Mouse (Mus musculus) midbrain, postnatal 0 days (tissue): ENCODE data around the gene Astn1. TPM values are rescaled to one million over a fixed set of nuclear protein-coding genes. Genes with fewer than 3 reads are reported as not detected.

Experiments used
- ATAC-seq: fragments of 200-750 bp; cut with Nextera tagmentation; 2 replicates; pipeline ENCODE4 v1.8.0; 2017; ENCODE audit warnings: moderate number of reproducible peaks, mild to moderate bottlenecking, moderate TSS enrichment, moderate library complexity; ENCODE audit not compliant: low FRiP score
- DNase-seq: peaks from one replicate; pipeline ENCODE4 v3.0.0-alpha.2; 2015; ENCODE audit warnings: low spot score
- H3K27ac ChIP-seq: fragments of 300-500 bp; sonication (generic); 2 replicates; pipeline ENCODE4 v1.5.1; 2014; ENCODE audit warnings: low read depth, mild to moderate bottlenecking, low read length, mixed read lengths
- H3K27me3 ChIP-seq: fragments of 300-500 bp; sonication (generic); 2 replicates; pipeline ENCODE4 v1.6.1; 2014; ENCODE audit warnings: low read length, control low read depth, mixed read lengths; ENCODE audit not compliant: insufficient read depth
- H3K36me3 ChIP-seq: fragments of 300-500 bp; sonication (generic); 2 replicates; pipeline ENCODE4 v1.6.1; 2014; ENCODE audit warnings: low read length, control low read depth, mixed read lengths; ENCODE audit not compliant: insufficient read depth
- H3K4me1 ChIP-seq: fragments of 300-500 bp; sonication (generic); 2 replicates; pipeline ENCODE4 v1.6.1; 2014; ENCODE audit warnings: mild to moderate bottlenecking, control low read depth, antibody characterized with exemption, low read length, mixed read lengths; ENCODE audit not compliant: insufficient read depth
- H3K4me2 ChIP-seq: fragments of 300-500 bp; sonication (generic); 2 replicates; pipeline ENCODE4 v1.6.1; 2014; ENCODE audit warnings: low read depth, mild to moderate bottlenecking, low read length, mixed read lengths; ENCODE audit not compliant: poor library complexity, severe bottlenecking
- H3K4me3 ChIP-seq: fragments of 300-500 bp; sonication (generic); 2 replicates; pipeline ENCODE4 v1.5.1; 2014; ENCODE audit warnings: low read depth, mild to moderate bottlenecking, low read length, moderate library complexity
- H3K9ac ChIP-seq: fragments of 300-500 bp; sonication (generic); replicated peaks from 2 replicates; pipeline ENCODE4 v1.6.1; 2014; ENCODE audit warnings: mild to moderate bottlenecking, low read length, moderate library complexity, mixed read lengths; ENCODE audit not compliant: poor library complexity, severe bottlenecking
- H3K9me3 ChIP-seq: fragments of 300-500 bp; sonication (generic); 2 replicates; pipeline ENCODE4 v1.6.1; 2016; ENCODE audit warnings: low read length, control low read depth
- CTCF ChIP-seq: IDR thresholded peaks from 2 replicates; pipeline ENCODE4 v1.5.1; 2016; ENCODE audit warnings: antibody characterized with exemption, mild to moderate bottlenecking
- WGBS: fragments of 180-500 bp; shearing (Covaris S2); extraction: QIAGEN DNeasy Blood & Tissue Kit; methylation state at CpG from one replicate; pipeline ENCODE4 v1.1.7; 2014; 5-methylcytosine and 5-hydroxymethylcytosine counted together
- microRNA counts: library from miRNA; unstranded; fragments of <30 nt; microRNA quantifications from one replicate; lab custom pipeline; 2015
- microRNA-seq: library from miRNA; unstranded; fragments of <30 nt; microRNA quantifications from one replicate; pipeline ENCODE4, GENCODE M21; 2016; ENCODE audit warnings: borderline number of aligned reads
- polyA plus RNA-seq: library from polyadenylated mRNA; unstranded; fragments of >200 nt; fragmentation: Nextera tagmentation; extraction: Ambion mirVana; gene quantifications from 2 replicates; pipeline ENCODE4 v1.2.1, GENCODE M21; 2015
- total RNA-seq: library from RNA; depleted of rRNA; stranded (reverse); fragments of >200 nt; gene quantifications from 2 replicates; pipeline ENCODE4 v1.2.3, GENCODE M21; 2014; rRNA removed

Gene Astn1
- total and polyA plus RNA-seq, 2 experiments from 2014 or later, result 36.7 to 157 TPM

DNA sequence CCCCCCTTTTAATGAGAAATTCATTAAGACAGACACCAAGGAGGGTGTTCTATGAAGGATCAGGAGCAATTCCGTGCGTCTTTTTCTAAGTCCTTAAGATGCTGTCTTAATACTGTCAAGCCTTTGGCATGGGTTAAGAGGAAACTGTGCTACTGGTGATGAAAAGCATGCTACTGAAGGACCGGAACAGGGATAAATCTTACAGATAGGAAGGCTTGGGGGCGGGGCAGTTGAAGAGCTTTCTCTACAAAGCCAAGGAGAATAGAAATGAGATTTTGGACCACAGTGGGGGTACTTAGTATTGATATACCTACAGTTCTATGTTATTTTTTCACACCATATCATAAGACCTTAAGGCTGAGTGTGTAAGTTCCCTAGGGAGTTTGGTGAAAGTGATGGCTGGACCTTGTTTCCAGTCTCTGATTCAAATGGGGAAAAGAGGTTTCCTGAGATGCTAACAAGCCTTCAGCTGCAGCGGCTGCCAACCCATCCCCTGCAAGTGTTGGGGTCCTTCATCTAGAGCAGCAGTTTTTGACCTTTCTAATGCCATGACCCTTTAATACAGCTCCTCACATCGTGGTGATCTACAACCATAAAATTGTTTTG, 378.2 kb downstream of the Astn1 start:
- 69% methylated on average over 6 of the region's 6 CpGs for WGBS
- DNase-seq, result no peak

DNA sequence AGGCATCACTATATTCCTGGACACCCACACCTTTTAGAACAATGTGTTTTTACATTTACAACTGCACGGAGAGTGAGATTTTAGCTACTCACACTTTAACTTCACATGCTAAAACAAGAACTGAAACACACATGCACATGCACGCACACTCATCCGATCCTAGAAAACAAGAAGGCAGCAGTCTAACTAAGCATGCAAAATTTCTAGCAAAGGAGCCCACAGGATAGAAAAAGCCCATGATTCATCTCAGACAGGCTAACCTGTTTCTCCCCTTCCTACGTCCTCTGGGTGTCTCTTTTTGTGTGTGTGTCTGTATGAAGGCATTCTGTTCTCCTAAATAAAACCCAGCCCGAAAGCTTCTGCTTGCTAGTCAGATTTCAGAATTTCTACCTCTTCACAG, 378.9 kb downstream of the Astn1 start:
- H3K27ac ChIP-seq, result no peak overlapping the region
- no peaks in the 10 kb centered on the region for H3K4me1 ChIP-seq
- no peak overlapping the region for H3K4me2 ChIP-seq
- no peak for DNase-seq
- H3K27me3 ChIP-seq, result no peaks in the 10 kb centered on the region
- 90% methylated on average over 5 of the region's 5 CpGs for WGBS
- H3K9ac ChIP-seq, result no peak overlapping the region
- H3K9me3 ChIP-seq, result no peaks in the 10 kb centered on the region
- no peak overlapping the region for H3K4me3 ChIP-seq
- H3K36me3 ChIP-seq, result no peaks in the 10 kb centered on the region
- no peak for TF ChIP-seq CTCF
- ATAC-seq, result no peak

More for the DNA sequence above, 378.2 kb downstream of the Astn1 start:
- Histone ChIP-seq H3K4me1 (no peaks in the 10 kb centered on the region), H3K9ac (no peak overlapping the region), H3K9me3 (no peaks in the 10 kb centered on the region), H3K4me2 (no peak overlapping the region), H3K27ac (no peak overlapping the region), H3K4me3 (no peak overlapping the region), H3K27me3 (no peaks in the 10 kb centered on the region), H3K36me3 (no peaks in the 10 kb centered on the region)
- TF ChIP-seq CTCF, result no peak
- no peak for ATAC-seq

MicroRNAs within 50 kb of the gene (microRNA counts, 519-probe panel; counts per million panel counts)
- 3,530 counts per million, percentile 75 among the panel's probes with 10 or more counts for microRNA mmu-miR-488 (lab: Ali Mortazavi, UCI)

Small RNA genes lying within 50 kb of the gene (microRNA-seq; reads per million reads assigned to microRNA genes)
- 421 reads per million, percentile 63 among the genes with 10 or more reads in this experiment for gene Mir488

Other genes starting within 250 kb of the Astn1 start
- gene Brinp2, start 5.9 kb upstream of the Astn1 start, total RNA-seq, result 55.8 and 67.0 TPM in 2 replicates
- 41.0 and 44.0 TPM in 2 replicates for gene Brinp2, start 5.9 kb upstream of the Astn1 start, polyA plus RNA-seq